Mouse (Mus musculus) layer of hippocampus, postnatal 10 days (tissue): ENCODE data around the gene Fbxw8. TPM values are rescaled to one million over a fixed set of nuclear protein-coding genes. Genes with fewer than 3 reads are reported as not detected.
A peak's percentile ranks its signal among the peaks of the same experiment; 100 is the strongest.

Experiments
- DNase-seq, 2 experiments: peaks; one replicate each; pipeline ENCODE4 v3.0.0; 2021; ENCODE audit warnings: low spot score in 2 of 2
- total RNA-seq, 2 experiments: library from RNA; stranded (reverse); gene quantifications; 2 replicates each; pipeline ENCODE4 v1.2.3; 2021

Fbxw8 gene
- total RNA-seq, 2 experiments from 2014 or later = 39.8 to 42.4 TPM

GRCm38 (mm10) chr5:118047091-118047757 lies 108.0 kb downstream of the Fbxw8 start:
- no peak for DNase-seq

- DNase-seq = no peak
Observed at GRCm38 (mm10) chr5:118045385-118045784, 109.9 kb downstream of the Fbxw8 start.

DNA sequence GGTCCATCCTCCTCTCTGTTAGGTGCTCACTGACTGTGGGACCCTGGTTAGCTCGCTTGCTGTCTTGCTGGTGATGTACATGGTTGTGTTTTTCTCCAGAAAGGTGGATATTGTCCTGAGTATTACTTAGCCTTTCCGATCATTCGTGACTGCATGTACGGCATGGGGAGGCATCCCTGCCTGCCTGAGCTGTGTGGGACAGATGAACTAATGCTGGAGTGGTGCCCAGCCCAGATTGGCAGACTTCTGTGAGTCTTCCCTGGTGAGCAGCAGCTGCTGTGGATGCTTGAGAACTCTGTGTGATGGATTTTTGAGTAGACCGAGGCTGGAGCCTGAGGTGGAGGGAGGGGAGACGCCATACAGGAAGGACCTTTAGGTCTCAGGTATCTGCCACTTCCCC lies 110.4 kb downstream of the Fbxw8 start:
- peak; percentile 67 to 68 for DNase-seq

- DNase-seq = no peak
Observed at GRCm38 (mm10) chr5:118043761-118044160, 111.5 kb downstream of the Fbxw8 start.

DNA sequence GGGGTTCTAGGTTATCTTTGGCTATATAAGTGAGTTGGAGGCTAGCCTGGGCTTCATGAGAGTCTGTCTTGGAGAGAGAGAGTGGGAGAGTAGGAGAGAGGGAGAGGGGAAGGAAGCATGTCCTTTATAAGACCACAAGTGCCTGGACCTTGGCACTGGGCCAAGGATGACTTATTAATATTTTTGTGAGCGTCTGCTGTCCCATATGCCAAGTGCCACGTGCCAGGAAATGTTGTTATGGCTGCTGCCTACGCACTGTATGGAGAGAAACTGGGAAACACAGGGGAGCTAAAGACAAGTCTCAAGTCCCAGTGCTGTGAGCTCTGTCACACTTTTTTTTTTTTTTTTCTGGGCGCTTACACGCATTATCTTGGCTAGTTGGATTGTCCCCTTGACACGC lies 112.7 kb downstream of the Fbxw8 start:
- DNase-seq = peak in 1 of 2 experiments; percentile 20

DNA sequence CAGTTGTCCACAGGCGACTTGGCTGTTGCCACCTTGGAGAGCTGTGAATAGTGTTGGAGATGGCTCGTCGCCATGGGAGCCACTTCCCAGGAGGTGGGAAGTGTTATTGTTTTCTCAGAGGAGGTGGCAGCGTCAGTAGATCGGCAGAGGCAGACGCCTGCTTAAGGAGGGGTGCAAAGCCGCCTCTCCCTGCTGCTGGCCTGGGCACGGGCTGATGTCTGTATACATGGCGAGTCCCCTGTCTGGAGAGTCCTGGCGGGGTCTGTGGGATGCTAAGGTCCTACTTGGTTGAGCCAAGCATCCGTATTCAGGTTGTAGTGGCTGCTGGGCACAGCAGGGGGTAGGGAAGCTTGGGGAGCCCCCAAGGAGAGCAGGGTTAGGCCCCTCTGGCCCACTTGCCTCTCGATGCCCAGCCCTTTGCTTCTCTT lies 116.0 kb downstream of the Fbxw8 start:
- DNase-seq = no peak

DNA sequence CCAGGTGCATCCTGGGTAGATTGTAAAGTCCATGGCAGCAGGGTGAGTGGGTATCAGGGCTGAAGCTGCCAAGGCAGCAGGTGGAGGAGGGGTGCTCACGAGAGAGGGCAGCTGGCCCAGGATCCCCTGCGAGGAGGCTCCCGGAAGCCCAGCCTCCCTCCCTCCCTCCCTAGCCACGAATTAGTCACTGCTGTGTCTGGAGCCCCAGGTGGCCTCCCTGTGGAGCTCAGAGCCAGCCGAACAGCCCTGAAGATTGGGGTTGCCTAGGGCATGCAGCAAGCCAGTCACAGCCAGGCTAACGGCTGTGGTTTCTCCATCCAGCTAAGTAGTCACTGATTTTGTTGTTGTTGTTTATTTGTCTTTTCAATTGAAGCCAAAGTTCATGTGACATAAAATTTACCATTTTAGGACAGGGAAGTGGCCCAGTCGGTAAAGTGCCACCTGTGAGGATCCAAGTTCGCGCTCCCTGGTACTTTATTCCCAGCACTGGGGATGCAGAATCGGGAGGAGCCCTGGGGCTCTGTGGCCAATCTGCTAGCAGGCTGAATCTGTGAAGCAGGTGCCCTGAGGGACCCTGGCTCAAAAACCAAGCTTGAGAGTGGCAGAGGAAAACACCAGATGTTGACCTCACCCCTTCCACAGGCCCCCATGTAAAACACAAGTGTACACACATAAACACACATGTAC lies 117.3 kb downstream of the Fbxw8 start:
- peak in 1 of 2 experiments; percentile 49 for DNase-seq

DNA sequence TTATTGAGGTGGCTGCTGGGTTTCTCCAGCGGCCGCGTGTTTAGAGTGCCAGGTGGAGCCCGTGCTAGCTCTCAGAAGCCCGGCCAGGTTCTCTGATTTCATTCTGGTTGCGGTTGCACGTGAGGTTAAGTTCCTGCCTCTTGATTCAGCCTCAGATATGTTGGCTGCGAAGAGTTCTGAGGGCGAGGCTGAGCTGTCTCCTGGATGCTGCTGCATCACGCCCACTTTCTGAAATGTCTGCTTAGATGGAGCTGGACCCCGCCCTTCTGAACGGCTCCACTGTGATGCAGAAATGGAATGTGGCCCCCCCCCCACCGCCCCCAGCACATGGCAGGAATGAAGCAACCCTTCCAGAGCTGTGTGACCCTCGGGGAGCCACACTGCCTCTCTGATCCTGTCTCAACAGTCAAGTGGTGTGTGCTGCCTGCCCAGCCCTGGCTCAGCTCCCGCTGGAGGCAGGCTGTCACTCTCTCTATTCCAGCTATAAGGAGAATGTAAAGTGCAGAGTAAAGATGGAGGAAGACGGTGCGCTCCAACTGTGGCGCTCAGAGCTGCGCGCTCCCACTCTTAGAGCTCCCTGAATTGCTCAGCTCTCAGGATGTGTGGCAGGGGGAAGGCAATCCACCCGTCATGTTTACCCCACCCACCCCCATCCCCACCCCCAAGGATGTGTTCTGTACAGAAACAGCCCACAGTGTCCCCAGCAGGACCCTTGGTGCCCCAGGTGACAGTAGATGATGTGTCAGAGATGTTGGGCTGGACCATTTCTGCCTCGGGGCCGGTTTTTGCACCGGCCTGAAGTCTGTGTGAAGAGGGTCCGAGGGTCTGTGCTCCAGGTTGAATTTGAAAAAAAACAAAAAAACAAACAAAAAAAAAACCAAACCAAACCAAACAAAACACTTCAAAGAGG lies 118.1 kb downstream of the Fbxw8 start:
- DNase-seq = no peak

DNA sequence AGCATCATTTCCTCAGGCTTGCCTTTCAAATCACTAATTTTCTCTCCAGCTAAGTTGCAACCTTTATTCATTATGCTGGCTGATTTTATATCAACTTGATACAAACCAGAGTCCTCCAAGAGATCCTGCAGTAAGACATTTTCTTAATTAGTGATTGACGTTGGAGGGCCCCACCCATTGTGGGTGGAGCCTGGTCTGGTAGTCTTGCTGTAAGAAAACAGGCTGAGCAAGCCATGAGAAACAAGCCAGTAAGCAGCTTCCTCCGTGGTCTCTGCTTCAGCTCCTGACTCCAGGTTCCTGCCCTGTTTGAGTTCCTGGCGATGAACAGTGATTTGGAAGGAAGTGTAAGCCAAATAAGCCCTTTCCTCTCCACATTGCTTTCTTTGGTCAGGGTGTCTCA lies 119.5 kb downstream of the Fbxw8 start:
- no peak for DNase-seq

GRCm38 (mm10) chr5:118034632-118035031 lies 120.6 kb downstream of the Fbxw8 start:
- no peak for DNase-seq

DNA sequence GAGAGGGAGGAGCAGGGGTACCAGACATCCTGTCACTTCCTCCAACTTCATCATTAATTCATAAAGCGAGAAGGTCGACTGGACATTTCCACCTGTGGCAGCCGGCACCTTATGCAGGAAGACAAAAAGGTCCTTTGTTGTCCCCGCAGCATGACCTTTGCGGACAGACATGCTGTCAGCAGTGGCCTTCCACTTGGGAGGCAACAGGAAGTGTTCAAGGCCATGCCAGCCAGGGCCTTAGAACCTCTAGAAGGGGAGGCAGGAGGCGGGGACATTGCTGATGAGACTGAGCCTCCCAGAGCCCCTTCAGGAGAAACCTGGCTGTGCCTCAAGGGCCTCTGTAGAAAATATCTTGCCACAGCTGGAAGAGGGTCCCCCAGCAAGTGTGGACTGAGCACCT lies 121.5 kb downstream of the Fbxw8 start:
- DNase-seq = no peak

GRCm38 (mm10) chr5:118033328-118033727 lies 121.9 kb downstream of the Fbxw8 start:
- DNase-seq = no peak

DNA sequence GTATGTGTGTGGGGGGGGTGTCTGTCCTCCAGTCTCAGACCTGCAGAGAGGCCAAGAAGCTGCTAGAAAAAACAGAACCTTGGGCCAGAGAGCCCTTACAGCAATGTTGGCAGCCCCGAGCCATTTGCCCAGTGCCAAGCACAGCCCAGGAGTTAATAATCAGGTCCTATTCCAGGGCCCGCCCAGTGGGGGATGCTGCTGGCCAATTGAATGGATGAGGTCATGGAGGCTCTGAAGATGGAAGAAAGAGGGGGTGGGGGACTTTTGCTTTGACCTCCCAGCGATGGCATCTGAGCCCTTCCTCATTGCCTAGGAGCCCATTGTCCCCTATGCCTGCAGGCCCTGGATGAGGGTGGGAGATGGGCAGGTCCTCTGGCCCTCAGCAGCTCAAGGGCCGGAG lies 123.8 kb downstream of the Fbxw8 start:
- DNase-seq = no peak

DNA sequence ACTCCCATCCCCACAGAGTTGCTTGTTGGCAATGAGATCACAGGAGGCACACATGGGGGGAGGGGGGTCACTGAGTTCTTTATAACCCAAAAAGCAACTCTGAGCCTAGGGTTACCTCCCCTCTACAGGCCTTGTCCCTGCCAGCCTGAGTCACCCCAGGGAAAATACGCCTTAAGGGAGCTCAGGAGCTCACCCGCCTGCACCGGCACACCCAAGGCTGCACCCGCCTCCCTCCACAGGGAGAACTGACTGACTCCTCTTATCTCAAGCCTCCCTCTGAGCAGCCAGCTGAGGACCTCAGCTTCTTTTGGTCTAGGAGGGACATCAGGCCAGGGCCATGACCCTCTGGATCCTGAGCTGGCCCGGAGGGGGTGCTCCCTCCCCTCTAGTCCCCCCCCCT lies 124.2 kb downstream of the Fbxw8 start:
- no peak for DNase-seq

DNA sequence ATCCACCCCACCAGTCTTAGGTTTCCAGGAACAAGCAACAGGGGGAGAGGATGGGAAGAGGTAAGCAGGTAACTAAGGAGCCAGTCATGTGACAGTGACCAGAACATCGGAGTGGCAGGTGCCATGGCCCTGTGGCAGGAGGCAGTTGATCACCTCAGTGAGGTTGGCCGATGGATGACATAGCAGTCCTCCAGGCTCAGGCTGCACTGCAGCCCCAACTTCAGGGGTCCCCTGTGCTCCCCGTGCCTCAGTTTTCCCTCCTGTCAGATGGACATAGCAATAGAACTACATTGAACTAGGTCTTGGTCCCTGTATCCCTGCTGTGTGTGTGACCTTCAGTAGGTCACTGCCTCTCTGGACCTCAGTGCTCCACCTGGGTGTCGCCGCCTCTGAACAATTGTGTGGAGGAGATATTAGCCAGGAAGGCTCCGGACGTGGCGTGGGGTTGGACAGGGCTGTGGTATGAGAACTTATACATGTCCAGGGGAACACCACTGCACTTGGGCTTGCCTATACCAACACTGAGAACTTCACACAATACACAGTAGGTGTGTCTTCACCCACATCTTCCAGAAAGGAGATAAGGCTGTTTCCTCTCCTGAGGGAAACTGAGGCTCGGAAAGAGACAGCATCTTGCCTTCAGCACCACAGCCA lies 125.1 kb downstream of the Fbxw8 start:
- no peak for DNase-seq

DNA sequence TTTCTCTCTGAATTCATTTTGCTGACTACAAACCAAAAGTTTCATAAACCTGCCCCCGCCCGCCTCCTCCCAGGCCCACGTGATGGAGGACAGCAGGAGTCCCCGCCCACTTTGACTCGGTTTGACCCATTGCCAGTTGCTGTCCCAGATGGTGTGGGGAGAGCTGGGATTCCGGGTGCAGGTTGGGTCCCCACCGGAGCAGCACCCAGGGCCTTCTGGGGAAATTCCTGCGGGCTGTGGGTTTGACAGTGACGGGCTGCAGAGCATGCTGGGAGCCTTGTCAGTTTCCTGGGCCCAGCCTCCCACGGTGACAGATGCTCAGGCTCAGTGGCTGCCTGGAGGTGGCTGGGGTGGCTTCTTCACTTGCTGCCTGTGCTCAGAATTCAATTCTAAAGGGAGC lies 125.8 kb downstream of the Fbxw8 start:
- DNase-seq = peak; percentile 69 to 76

DNA sequence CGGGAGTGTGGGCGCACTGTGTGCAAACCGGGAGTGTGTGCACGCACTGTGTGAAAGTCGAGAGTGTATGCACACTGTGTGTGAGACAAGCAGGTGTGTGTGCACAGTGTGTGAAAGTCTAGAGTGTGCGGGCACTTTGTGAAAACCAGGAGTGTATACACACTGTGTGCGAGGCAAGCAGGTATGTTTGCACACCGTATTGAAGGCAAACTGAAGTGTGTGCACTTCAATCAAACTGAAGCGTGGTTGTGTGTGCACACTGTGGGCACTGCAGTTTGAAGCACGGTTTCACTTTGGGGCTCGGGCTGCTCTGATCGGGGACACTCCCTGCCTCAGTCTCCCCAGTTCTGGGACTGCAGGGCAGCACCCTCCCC lies 126.2 kb downstream of the Fbxw8 start:
- no peak for DNase-seq

DNA sequence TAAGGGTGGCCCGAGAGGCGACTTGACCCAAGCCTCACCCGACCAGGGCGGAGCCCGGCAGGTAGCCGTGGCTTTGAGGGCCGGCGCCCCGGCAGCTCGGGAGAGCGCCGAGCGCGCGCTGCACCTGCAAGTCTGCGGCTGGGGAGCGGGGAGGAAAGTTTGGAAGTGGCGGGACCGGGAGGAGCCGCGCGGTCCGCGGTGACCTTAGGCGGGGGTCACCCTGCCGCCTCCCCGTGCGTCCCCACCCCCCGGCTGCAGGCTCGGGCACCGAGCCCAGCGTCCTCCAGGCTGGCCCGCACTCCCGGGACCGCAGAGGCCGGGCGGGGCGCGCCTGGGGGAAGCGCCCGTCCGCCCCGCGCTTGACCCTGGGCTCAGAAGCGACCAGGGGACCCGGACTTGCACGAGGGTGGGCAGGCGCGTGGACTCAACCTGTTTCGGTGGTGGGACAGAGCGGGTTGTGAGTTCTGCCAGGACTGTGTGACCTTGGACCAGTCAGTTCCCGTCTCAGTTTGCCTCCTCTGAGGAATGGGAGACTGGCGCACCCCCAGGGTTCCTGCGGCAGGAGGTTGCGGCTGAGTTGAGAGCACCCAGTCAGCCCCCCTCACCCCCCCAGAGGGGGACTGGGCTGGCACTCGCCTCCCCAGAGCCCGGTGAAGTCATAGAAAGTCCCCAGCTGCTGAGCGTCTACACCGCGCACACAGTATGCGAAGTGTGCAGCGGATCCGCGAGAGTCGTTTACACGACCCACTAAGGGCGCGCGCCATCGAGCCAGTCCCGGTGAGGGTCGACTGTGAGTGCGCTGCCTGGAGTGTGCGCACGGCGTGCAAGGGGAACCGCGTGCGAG lies 126.9 kb downstream of the Fbxw8 start:
- DNase-seq = no peak

DNA sequence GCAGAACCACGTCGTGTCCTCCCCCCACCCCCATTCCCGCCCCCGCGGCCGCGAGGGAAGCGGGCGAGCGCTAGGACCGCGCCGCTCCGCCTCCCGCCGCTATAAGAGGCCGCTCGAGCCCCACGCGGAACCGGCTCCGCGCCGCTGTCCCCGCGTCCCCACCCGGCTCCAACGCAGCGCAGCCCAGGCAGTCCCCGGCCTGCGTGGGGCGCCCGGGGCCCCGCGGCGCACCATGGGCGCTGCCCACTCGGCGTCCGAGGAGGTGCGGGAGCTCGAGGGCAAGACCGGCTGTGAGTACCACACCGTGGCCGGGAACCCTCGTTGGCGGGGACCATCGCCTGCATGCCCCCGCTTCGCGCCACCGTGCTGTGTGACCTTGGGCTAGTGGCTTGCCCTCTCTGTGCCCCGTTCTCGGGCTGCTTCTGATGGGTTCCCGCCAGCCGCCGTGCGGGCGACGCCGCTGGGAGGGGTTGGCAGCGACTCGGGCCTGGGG lies 127.5 kb downstream of the Fbxw8 start, which contains the start of gene Tesc:
Tesc (plus strand) TSS at position 46 of the 493 bp plus-strand sequence.
- peak in 1 of 2 experiments; percentile 46 for DNase-seq

DNA sequence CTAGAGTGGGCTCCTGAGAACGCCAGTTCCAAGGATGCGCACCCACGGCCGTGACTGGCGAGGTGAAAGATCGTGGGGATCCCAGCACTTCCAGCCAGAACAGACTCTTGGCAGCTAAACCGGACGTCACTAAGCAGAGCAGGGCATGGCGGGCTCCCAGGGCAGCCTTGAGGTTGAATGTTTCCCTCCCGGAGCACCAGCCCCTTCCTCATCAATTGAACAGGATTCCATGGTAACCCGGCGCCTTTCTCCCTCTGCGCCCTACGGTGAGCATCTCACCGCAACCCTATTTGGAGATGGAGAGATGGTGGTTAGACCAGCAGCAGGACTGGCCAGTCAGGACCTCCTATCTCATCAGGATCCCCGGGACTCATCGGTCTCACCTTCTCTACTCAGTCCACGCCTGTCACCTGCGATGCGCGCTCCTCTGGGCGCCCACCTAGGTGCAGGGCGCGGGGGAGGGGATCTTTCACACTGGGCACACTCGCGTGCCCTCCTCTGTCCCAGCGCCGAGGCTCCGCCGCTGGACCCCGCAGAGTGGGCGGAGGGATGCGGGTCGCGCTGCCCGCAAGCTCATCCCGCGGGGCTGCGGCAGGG lies 128.1 kb downstream of the Fbxw8 start:
- no peak for DNase-seq
